Mouse (Mus musculus) neutrophil, adult 5-6 weeks (primary cell): ENCODE results near the gene Fbxl7. TPM values are rescaled to one million over a fixed set of nuclear protein-coding genes. Genes with fewer than 3 reads are reported as not detected.

ENCODE experiments used
- ATAC-seq: fragments of 151-379, 151-347 bp; 2 replicates; pipeline ENCODE4 v1.8.0; 2017; ENCODE audit warnings: mild to moderate bottlenecking, moderate TSS enrichment; ENCODE audit not compliant: insufficient number of reproducible peaks, poor library complexity, low FRiP score, severe bottlenecking; ENCODE audit errors: extremely low read depth
- total RNA-seq: library from RNA; stranded (forward); fragments of 200-1000 nt; gene quantifications from 2 replicates; pipeline ENCODE4 v1.2.3, GENCODE M21; 2017

The Fbxl7 gene
- total RNA-seq, 1 experiment from 2014 or later = 0.12 TPM

- no peak for ATAC-seq
Measured at GRCm38 (mm10) chr15:26831141-26831540, 64.2 kb downstream of the Fbxl7 start.

GRCm38 (mm10) chr15:26816931-26817330 lies 78.4 kb downstream of the Fbxl7 start:
- ATAC-seq = no peak

- no peak for ATAC-seq
Measured at GRCm38 (mm10) chr15:26812856-26813255, 82.5 kb downstream of the Fbxl7 start.

GRCm38 (mm10) chr15:26809569-26809968 lies 85.8 kb downstream of the Fbxl7 start:
- ATAC-seq = no peak

- no peak for ATAC-seq
Measured at GRCm38 (mm10) chr15:26804046-26804445, 91.3 kb downstream of the Fbxl7 start.

- no peak for ATAC-seq
Measured at GRCm38 (mm10) chr15:26799457-26800021, 95.8 kb downstream of the Fbxl7 start.

GRCm38 (mm10) chr15:26795937-26796336 lies 99.4 kb downstream of the Fbxl7 start:
- no peak for ATAC-seq

- no peak for ATAC-seq
Measured at GRCm38 (mm10) chr15:26795518-26795917, 99.9 kb downstream of the Fbxl7 start.

GRCm38 (mm10) chr15:26787148-26787547 lies 108.2 kb downstream of the Fbxl7 start:
- ATAC-seq = no peak

- ATAC-seq = no peak
Measured at GRCm38 (mm10) chr15:26780557-26780956, 114.8 kb downstream of the Fbxl7 start.

- no peak for ATAC-seq
Measured at GRCm38 (mm10) chr15:26779129-26779528, 116.3 kb downstream of the Fbxl7 start.

GRCm38 (mm10) chr15:26775720-26776119 lies 119.7 kb downstream of the Fbxl7 start:
- ATAC-seq = no peak

GRCm38 (mm10) chr15:26774895-26775294 lies 120.5 kb downstream of the Fbxl7 start:
- ATAC-seq = no peak

- ATAC-seq = no peak
Measured at GRCm38 (mm10) chr15:26761651-26762050, 133.7 kb downstream of the Fbxl7 start.

- ATAC-seq = no peak
Measured at GRCm38 (mm10) chr15:26748484-26748883, 146.9 kb downstream of the Fbxl7 start.

GRCm38 (mm10) chr15:26732366-26732765 lies 163.0 kb downstream of the Fbxl7 start:
- ATAC-seq = no peak

GRCm38 (mm10) chr15:26730760-26731159 lies 164.6 kb downstream of the Fbxl7 start:
- no peak for ATAC-seq

- peak; percentile 9; the same call in 1 of the 2 replicates for ATAC-seq
Measured at GRCm38 (mm10) chr15:26729341-26729740, 166.0 kb downstream of the Fbxl7 start.

GRCm38 (mm10) chr15:26718390-26719036 lies 176.9 kb downstream of the Fbxl7 start:
- no peak for ATAC-seq

GRCm38 (mm10) chr15:26717952-26718351 lies 177.4 kb downstream of the Fbxl7 start:
- no peak for ATAC-seq

- ATAC-seq = no peak
Measured at GRCm38 (mm10) chr15:26716181-26716580, 179.2 kb downstream of the Fbxl7 start.
